Mouse (Mus musculus) spleen, adult 10 weeks (tissue): ENCODE measurements around the gene Dhrs7. TPM values are rescaled to one million over a fixed set of nuclear protein-coding genes. Genes with fewer than 3 reads are reported as not detected.

ENCODE experiments used
- polyA plus RNA-seq: library from polyadenylated mRNA; stranded (reverse); fragments of 350-450 nt; fragmentation: Illumina TruSeq; extraction: RNeasy Lipid Tissue Mini Kit (QIAGEN cat#74804); gene quantifications from one replicate; pipeline ENCODE4 v1.2.3, GENCODE M21; 2015; ENCODE audit warnings: low replicate concordance; ENCODE audit not compliant: insufficient read depth

Dhrs7 gene
- 32.0 TPM for polyA plus RNA-seq

DNA sequence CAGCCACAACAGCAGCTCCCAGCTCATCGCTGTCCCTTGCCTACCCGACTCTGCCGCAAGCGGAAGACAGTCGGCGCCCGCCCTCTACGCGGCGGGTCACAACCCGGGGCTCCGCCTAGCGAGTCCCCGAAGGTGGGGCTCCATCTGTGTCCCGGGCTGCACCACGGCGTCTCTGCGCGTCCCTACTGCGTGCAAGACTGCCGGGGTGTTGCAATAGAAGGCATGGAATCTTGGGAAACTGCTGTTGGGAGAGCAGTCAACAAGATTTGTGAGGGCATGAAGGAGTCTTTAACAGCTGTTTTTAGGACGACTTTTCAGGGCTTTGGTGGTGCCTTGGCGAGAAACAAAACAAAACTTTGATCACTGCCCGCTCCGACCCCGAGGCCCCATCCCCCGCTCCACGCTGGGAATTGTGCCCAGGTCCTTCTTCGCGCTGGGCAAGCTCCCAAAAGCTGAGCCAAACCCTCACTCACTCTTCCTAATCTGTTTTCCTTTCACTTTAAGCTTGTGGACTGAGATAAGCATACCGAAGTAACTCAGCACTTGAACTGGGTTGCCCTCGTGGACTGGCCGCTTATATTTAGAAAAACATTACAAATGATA is at the start of gene Dhrs7:
Dhrs7 (minus strand) TSS at position 175 of the 603 bp plus-strand sequence.

DNA sequence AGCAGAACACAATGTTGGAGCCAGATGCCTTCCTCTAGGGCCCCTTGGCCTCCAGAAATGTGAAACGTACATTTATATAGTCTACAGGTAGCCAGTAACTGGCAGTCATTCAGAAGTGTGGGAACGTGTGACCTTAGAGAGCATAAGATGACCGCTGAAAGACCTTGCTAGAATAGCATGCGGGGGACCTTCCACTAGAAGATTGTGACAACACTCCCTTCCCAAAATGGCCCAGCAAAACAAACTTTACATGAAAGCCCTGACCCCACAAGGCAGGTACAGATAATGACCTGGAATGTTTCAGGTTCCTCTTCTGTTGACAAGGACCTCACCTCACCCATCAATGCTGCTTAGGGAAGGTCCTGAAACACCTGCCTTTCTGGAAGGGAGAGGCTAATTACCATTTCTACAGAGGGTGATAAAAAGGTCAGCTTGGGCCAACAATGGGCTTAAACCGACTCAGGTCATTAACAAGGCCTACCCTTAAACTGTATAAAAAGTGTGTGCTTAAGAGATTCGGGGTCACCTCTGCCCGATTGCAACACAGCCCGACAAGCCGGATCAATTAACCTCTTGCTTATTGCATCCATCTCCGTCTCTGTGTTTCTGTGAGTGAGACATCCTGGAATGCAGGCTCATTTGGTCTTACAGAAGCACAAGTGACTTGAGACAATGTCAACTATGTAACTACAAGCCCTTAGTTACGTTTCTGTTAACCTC is 14.9 kb downstream of the Dhrs7 start, which contains the start of gene Gm4756:
Gm4756 (minus strand) TSS at position 51 of the 720 bp plus-strand sequence.

Other genes starting within 250 kb of the Dhrs7 start
- gene Lrrc9, start 223.0 kb downstream of the Dhrs7 start, polyA plus RNA-seq: 0.08 TPM
- gene Pcnx4, start 128.5 kb downstream of the Dhrs7 start, polyA plus RNA-seq: 4.8 TPM
- not detected for gene Gm4756, start 15.2 kb downstream of the Dhrs7 start, polyA plus RNA-seq
- gene Ppm1a, start 92.5 kb upstream of the Dhrs7 start, polyA plus RNA-seq: 107 TPM